ENCODE assay signal across 25 mouse cellular contexts in the genomic region with DNA sequence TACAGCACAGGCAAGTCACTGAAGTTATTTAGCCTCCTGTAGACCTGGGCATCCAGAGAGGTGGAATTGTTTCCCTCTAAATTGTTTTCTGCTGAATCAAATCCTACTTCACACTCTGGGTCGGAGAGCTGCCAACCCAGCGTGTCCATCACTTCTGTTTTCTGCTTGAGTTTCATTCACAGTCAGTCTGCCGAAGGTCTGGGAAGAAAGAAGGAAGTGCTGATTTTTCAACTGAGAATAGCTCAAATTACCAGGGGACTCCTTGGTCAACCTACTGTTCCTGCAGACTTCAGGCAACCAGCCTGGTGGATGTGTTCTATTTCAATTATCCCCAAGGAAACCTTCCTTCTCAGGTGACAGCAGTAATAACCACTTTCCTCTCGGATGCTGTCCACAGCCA.
DNase-seq lines count a peak whose midpoint lies in the region; ATAC-seq lines count a peak whose summit lies in the region.
"Had no signal": no experiment of that assay in that cellular context is flagged by ENCODE, and none has a peak within 500 bp of the region (broad histone marks: within the 10 kb centered on the region; RNA-seq: fewer than 3 reads in every experiment).

No protein-coding gene starts in this region.

- H3K4me2 ChIP-seq in midbrain, embryonic 11.5 days: no peak overlapping the region
- H3K4me2 ChIP-seq: embryonic facial prominence, embryonic 13.5 days; embryonic facial prominence, embryonic 15.5 days; forebrain, embryonic 12.5 days had no signal

- H3K9me3 ChIP-seq in midbrain, embryonic 11.5 days (ENCODE audit: control insufficient read depth, low read length): no peaks in the 10 kb centered on the region
- H3K9me3 ChIP-seq: embryonic facial prominence, embryonic 13.5 days; embryonic facial prominence, embryonic 15.5 days; forebrain, embryonic 10.5 days; forebrain, embryonic 12.5 days had no signal

- no peak overlapping the region for H3K9ac ChIP-seq in midbrain, embryonic 11.5 days (ENCODE audit: low read length)
- H3K9ac ChIP-seq: embryonic facial prominence, embryonic 13.5 days; embryonic facial prominence, embryonic 15.5 days; forebrain, embryonic 12.5 days had no signal

- DNase-seq in heart, adult 11 months: peak; percentile 78
- no peak for DNase-seq in heart, adult 9 months (ENCODE audit: low spot score in 2 of 2)
- DNase-seq in brain, adult 2 months (ENCODE audit: low read depth, low spot score): peak; percentile 12
- no peak for DNase-seq in right cerebral cortex, adult 18-20 months
- no peak for DNase-seq in midbrain, embryonic 11.5 days (ENCODE audit: low spot score, missing footprints)
- no peak for DNase-seq in cerebellum, postnatal 25 days
- DNase-seq: adrenal gland, adult 8-10 months; adrenal gland, postnatal 25 days; cerebellum, adult 11-12 months; cerebellum, adult 2 months; cerebellum, adult 9-10 months; cerebellum, postnatal 10 days; cerebellum, postnatal 36 days; embryo, embryonic 11 days had no signal

- ATAC-seq in granulocyte monocyte progenitor cell, adult 5-6 weeks (replicated peaks; ENCODE audit: poor library complexity, severe bottlenecking): peak; percentile 62
- no peak for ATAC-seq in midbrain, embryonic 11.5 days (ENCODE audit: low FRiP score)
- ATAC-seq: activated CD4-positive, CD25-positive, alpha-beta regulatory T cell, adult 4 months; forebrain, embryonic 14.5 days; forebrain, embryonic 16.5 days; Patski had no signal

- H3K27me3 ChIP-seq in midbrain, embryonic 11.5 days (ENCODE audit: control insufficient read depth, insufficient read depth, low read length): no peaks in the 10 kb centered on the region
- H3K27me3 ChIP-seq: embryonic facial prominence, embryonic 13.5 days; embryonic facial prominence, embryonic 15.5 days; forebrain, embryonic 12.5 days had no signal

- no peak overlapping the region for H3K27ac ChIP-seq in midbrain, embryonic 11.5 days (ENCODE audit: low read depth, low read length)
- H3K27ac ChIP-seq: embryonic facial prominence, embryonic 13.5 days; embryonic facial prominence, embryonic 15.5 days; forebrain, embryonic 10.5 days; forebrain, embryonic 12.5 days had no signal

- no peak overlapping the region for H3K4me3 ChIP-seq in midbrain, embryonic 11.5 days (ENCODE audit: low read depth, low read length)
- H3K4me3 ChIP-seq: embryonic facial prominence, embryonic 13.5 days; embryonic facial prominence, embryonic 15.5 days; erythroblast, embryonic 14.5 days; forebrain, embryonic 10.5 days; forebrain, embryonic 12.5 days had no signal

- 86% methylated on average over 4 of the region's 4 CpGs for WGBS in midbrain, embryonic 11.5 days

- H3K36me3 ChIP-seq in midbrain, embryonic 11.5 days (ENCODE audit: control insufficient read depth, insufficient read depth, low read length): no peaks in the 10 kb centered on the region
- H3K36me3 ChIP-seq: embryonic facial prominence, embryonic 13.5 days; embryonic facial prominence, embryonic 15.5 days; forebrain, embryonic 10.5 days; forebrain, embryonic 12.5 days; G1E had no signal

- no peaks in the 10 kb centered on the region for H3K4me1 ChIP-seq in midbrain, embryonic 11.5 days (ENCODE audit: control insufficient read depth, insufficient read depth, low read length)
- H3K4me1 ChIP-seq: embryonic facial prominence, embryonic 13.5 days; embryonic facial prominence, embryonic 15.5 days had no signal

Comparison
In these comparisons a context has a peak if more than half of its experiments do, and no peak if none do; other contexts are left out.
1. DNase-seq: peak in heart, adult 11 months (single experiment) and brain, adult 2 months (single experiment); none in heart, adult 9 months (0 of 2), right cerebral cortex, adult 18-20 months (single experiment), midbrain, embryonic 11.5 days (single experiment) and cerebellum, postnatal 25 days (0 of 2).